Mouse (Mus musculus) lung, adult 18-20 months (tissue): ENCODE results near the gene Cyfip2.

ENCODE experiments used
- DNase-seq, 2 experiments: peaks; one replicate each; pipeline ENCODE4 v3.0.0; 2022; ENCODE audit warnings: mixed read lengths in 2 of 2

Gene Cyfip2

GRCm38 (mm10) chr11:46307768-46308167 lies 4.9 kb downstream of the Cyfip2 start:
- no peak for DNase-seq

DNA sequence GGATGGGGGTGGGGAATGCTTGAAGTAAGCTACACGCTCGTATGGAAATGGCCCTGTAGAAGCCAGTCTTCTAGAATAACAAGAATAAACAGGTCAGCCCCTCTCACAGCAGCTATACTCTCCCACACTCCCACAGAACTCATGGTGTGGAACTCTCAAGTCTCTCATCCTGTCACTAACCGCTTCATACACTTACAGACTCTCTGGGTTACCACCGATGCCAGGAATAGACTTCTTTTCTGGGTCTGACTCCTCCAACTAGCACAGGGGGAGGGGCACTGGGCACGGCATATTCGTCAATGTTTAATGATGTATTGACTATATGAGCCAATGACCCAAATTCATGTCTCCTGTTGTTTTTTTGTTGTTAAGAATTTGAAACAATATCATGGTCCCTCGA lies 5.9 kb downstream of the Cyfip2 start:
- DNase-seq = no peak

DNA sequence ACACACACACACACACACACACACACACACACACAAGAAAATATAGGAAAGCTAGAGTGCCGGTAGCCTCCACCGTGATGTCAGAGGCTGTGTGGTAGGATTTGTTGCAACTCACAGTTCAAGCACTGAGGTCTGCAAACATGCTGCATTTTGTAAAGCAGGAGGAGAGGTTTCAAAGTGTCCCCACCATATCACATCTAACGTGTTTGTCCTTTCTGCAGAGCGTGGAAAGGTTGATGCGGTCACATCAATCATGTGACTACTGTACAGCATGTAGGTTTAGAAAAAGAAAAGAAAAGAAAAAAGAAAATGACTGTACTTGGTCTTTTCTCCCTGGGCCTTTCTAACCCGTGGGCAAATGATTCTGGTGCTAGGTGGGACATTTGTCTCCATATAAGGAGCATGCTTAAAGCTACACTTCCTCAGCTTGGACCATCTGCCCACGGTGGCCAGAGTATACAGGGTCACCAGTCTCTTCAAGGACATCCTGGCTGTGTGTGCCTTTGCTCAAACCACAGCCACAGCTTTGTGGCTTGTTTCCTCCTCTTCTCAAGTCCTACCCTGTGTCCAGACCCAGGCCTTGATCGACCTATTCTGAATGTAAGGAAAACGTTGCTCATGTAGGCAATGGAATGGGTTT lies 6.7 kb downstream of the Cyfip2 start:
- DNase-seq = no peak

DNA sequence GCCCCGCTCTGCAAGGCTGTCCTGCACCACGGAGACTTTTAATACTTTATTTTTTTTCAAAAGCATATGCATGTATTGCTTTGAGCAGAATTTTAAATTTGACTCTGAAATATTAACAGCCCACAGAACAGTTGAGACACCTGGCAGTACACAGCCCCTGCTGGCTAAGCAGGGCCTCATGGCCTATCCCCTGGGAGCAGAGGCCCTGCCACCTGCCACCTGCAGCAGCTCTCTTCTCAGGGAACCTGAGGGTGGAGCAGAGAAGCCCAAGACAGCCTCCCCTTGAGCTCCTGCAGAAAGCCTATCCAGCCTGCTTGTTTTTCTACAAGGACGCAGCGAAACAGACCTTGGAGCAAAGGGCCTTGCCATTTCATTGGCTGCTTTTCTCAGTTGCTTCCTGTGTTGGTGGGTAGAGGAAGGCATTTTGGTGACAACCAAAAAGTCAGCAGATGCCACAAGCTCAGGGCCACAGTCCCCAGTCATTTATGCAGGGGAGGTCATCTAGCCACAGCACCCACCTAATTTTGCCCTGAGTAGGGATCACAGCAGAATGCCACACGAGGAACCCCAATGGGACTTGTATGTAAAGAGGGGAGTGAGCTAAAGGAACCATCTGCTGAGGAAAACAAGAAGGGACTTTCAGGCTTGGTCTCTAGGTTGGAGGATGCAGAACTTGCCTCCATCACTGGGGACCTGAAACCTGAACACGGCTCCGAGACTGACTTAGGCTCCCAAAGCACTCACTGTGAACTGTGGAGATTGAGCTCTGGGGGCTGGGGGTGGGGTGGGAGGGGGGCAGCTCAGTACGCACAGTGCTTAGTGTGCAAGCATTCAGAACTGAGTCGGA lies 7.6 kb downstream of the Cyfip2 start:
- DNase-seq = no peak

GRCm38 (mm10) chr11:46304093-46304492 lies 8.6 kb downstream of the Cyfip2 start:
- DNase-seq = no peak

DNA sequence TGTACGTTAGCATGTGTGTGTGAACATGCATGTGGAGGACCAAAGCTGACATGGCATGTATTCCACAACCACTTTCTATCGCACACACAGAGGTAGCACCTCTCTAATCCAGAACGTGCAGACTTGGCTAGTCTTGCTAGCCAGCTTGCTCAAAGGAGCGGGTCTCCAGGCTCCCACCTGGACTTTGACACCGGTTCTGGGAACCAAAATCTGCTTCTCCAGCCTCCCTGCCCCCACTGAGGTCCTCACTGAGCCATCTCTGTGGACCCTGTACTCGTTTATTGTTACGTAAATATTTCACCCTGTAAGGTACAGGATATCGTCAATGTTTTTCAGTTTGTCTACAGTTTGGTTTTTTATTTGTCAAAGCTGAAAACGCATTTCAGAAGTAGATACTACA lies 10.2 kb downstream of the Cyfip2 start:
- no peak for DNase-seq

- DNase-seq = no peak
Observed at GRCm38 (mm10) chr11:46301579-46302248, 10.9 kb downstream of the Cyfip2 start.

DNA sequence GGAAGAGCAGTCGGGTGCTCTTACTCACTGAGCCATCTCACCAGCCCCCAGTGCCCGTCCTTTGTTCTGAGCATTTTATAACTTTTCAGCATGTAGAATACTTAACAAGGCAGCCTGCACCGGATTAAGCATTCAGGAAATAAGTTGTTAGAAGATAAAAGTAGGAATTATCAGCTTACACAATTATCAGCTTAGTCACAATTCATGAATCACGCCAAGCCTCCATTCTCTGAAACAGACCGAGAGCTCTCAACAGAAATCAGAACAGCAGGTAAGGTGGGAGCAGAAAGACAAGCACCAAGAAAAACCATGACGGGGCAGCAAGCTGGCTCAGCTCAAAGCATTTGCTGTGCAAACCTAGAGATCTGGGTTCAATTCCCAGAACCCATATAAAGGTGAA lies 12.8 kb downstream of the Cyfip2 start:
- DNase-seq = no peak

DNA sequence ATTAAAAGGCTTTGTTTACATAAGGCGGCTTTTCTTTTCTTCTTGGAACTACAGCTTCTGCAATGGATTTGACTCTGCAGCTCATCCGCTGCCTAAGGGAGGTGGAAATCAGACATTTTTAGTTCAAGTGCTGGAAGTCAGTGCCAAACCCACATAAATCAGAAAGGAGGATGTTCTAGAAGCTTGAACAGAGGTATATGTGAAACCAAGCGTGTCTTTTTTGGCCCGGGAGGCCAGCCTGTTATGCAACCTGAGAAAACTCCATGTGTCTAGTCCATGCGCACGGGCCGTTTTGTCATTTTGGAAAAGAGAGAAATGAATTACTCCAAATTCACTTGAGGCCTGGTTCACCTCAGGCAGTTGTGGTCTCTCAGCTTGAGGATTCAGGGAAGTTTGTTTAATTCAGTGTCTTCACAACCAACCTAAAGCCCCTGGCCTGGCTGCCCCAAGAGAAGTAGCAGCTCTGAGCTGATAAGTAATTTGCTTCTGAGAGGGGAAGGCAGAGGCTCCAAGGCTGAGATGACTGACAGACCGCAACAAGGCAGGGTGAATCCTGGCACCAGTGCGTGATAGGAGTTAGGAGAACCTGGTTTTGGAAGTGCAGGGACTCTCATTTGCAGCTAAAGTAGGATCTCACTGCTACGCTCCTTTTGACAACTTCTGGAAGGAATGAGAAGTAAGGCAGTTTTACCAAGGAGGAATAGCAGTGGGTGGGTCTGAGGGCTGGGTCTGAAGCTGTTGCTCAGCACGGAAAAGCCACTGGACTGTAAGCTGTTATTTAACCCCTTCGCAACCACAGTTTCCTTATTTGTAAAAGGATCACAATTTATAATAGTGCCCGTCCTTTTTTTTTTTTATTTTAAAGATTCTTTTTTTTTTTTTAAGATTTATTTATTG lies 13.5 kb downstream of the Cyfip2 start:
- peak in 1 of 2 experiments; percentile 26 for DNase-seq

DNA sequence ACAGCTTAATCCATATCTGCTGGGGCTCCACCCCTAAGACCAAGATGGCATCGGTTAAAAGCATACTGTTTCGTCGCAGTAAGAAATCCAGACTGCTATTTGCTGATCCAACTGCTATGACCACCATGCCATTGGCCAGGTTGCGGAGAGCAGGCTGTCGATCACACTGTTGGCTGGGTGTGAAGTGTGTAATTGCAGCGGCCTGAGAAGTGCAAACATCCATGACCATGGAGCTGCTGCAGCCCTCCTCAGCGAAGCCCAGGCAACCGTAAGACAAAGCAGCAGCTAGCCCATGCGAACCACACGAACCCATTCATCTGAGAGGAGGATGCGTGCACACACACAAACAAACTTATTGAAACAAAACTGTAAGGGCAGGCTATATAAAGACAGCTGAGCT lies 18.3 kb downstream of the Cyfip2 start:
- peak in 1 of 2 experiments; percentile 18 for DNase-seq

DNA sequence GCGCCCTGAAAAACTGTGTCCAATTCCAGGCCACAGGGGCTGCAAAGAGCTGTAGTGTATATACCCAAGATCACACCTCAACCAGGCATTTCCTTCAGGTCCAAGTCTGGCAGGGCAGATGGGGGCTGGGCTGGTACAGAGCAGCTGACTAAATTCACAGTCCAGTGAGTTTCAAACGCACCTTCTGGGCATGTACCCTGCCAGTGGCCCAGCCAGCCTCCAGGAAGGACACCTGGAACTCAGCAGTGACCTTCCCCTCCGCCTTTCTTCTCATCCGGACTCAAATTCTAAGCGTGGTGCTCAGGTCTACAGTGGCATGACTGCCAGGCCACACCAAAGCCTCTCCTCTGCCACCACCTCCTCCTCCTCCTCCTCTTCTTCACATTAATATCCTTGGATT lies 19.2 kb downstream of the Cyfip2 start:
- no peak for DNase-seq

GRCm38 (mm10) chr11:46290988-46291405 lies 21.7 kb downstream of the Cyfip2 start:
- DNase-seq = peak in 1 of 2 experiments; percentile 51

DNA sequence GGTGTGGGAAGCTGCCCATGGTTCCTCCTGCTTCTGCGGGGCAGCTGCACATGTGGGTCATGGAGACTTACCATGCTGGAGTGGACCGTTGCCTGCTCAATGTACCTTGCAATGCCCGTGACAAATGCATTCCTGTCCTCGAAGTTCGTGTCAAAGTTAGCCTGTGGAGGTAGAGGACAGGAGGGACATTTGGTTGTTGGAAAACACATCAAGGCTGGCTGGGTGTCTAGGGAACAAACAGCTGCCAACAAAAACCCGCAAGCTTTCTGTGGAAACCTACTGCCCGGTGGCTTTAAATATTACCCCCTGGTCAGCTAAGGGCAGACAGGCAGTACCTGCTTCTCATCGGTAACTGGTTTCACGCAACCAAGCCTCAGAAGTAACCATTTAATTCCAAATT lies 23.1 kb downstream of the Cyfip2 start:
- no peak for DNase-seq

DNA sequence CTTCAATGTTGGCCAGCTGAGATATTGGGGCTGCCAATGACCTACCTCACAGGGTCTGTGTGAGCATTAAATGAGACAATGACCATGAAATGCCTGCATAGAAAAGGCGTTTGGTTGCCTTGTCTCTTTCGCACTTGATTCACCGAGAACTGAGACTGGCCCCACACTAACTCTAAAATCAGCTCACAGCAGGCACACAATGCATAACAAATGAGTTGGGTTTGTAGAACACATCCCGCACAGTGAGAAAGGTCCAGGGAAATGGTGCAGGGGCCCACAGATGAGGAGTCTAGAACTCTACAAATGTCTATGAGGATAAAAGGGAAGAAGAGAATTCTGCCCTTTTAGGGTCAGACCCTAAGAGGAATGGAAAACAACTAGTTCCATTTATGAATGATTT lies 23.6 kb downstream of the Cyfip2 start:
- no peak for DNase-seq

- DNase-seq = no peak
Observed at GRCm38 (mm10) chr11:46288091-46288490, 24.6 kb downstream of the Cyfip2 start.

DNA sequence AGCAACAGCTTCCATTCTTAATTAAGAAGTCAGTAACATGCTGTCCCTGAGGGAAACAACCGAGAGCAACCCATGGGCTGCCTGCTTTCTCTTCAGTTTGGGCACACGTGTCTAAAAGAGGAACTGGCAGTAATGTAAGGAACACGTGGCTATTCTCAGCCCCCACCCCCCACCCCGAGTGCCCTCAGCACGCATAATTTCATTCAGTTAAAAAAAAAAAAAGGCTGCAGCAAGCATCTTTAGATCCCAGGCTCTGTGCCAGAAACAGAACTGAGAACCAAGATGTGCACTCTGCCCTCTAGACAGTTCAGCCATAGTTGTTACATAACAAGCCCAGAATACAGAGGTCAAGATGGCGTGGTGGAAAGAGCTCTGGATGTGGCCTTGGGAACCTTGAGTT lies 25.9 kb downstream of the Cyfip2 start:
- no peak for DNase-seq

DNA sequence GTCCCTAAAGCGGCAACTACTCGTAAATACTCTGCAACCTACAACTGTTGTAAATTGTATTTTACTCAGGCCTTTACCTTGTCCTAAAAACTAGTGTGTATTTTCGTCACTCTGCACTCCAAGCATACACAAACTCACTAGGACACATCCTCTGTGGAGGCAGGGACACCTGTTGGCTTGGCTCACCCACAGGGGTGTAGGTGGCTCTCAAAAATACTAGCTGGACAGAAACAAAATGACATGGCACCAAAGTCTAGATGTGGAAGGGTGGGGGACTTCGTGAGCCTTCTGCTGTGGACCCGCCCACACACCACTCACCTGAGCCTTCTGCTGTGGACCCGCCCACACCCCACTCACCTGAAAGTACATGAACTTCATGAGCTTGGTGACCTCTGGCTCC lies 28.9 kb downstream of the Cyfip2 start:
- DNase-seq = no peak

GRCm38 (mm10) chr11:46282612-46283011 lies 30.0 kb downstream of the Cyfip2 start:
- DNase-seq = no peak

GRCm38 (mm10) chr11:46278709-46279108 lies 34.0 kb downstream of the Cyfip2 start:
- no peak for DNase-seq

- DNase-seq = no peak
Observed at GRCm38 (mm10) chr11:46278140-46278539, 34.5 kb downstream of the Cyfip2 start.

GRCm38 (mm10) chr11:46276778-46277177 lies 35.9 kb downstream of the Cyfip2 start:
- peak in 1 of 2 experiments; percentile 15 for DNase-seq

DNA sequence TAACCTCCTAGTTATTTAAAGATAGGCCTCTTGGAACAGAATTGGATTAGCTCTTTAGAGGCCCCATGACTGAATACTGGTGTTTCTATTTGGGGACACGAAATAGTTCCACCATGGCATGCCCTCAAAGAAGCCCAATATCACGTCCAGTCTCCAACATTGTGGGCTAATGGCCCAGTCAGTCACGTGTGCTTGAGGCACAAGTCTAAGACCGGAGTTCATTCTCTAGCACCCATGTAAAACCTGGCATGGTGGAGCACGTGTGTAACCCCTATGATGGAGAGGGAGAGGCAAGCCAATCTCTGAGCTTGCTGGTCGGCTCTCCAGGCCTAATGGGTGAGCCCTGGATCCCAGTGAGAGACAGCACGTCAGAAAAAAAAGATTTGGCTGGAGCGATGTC lies 36.5 kb downstream of the Cyfip2 start:
- DNase-seq = no peak

DNA sequence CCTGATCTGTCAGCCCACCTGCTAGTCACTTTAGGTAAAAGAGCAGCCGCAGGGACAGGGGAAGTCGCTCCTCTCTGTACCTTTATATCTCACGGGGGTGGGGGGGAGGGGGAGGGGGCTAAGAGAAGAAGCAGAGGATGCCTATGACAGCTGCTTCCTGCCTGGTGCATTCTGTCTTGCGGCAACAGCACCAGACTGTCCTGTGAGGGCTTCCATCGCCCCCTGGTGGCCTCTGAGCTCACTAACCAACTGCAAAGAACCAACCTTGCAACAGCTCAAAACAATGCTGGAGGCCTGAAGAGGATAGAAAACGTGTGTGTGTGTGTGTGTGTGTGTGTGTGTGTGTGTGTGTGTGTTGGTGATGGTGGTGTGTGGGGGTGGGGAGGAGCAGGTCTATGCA lies 37.4 kb downstream of the Cyfip2 start:
- DNase-seq = peak; percentile 37 to 59
